Mouse (Mus musculus) MEL (cell line): Measurements from ENCODE around the gene Nrcam. TPM values are rescaled to one million over a fixed set of nuclear protein-coding genes. Genes with fewer than 3 reads are reported as not detected.
A peak's percentile ranks its signal among the peaks of the same experiment; 100 is the strongest.

Experiments used
- DNase-seq: peaks from one replicate; pipeline ENCODE4 v3.0.0; 2011; ENCODE audit warnings: low read depth, low spot score
- H3K27ac ChIP-seq: 2 replicates; pipeline ENCODE4 v1.5.1; 2012; ENCODE audit warnings: low read depth, mild to moderate bottlenecking, control low read depth, low read length, moderate library complexity; ENCODE audit not compliant: control insufficient read depth
- H3K27me3 ChIP-seq, 2 experiments: fragments of 150-350 bp in 1 of 2; sonication (generic) in 1 of 2; 2 replicates each; pipeline ENCODE4 v1.6.1; 2012; ENCODE audit warnings: low read length in 2 of 2, mild to moderate bottlenecking in 2 of 2, improper control_type of control experiment in 1 of 2, moderate library complexity in 1 of 2; ENCODE audit not compliant: insufficient read depth in 2 of 2, control insufficient read depth in 1 of 2
- H3K36me3 ChIP-seq, 2 experiments: 2 replicates each; pipeline ENCODE4 v1.6.1; 2012 to 2014; ENCODE audit warnings: low read length in 2 of 2, improper control_type of control experiment in 1 of 2, inconsistent platforms in 1 of 2, mild to moderate bottlenecking in 1 of 2; ENCODE audit not compliant: insufficient read depth in 2 of 2, control insufficient read depth in 1 of 2
- H3K4me1 ChIP-seq, 2 experiments: fragments of 150-350 bp in 1 of 2; sonication (generic) in 1 of 2; 2 replicates each; pipeline ENCODE4 v1.6.1; 2012; ENCODE audit warnings: low read length in 2 of 2, improper control_type of control experiment in 1 of 2, mild to moderate bottlenecking in 1 of 2; ENCODE audit not compliant: insufficient read depth in 2 of 2, control insufficient read depth in 1 of 2
- H3K4me3 ChIP-seq, 2 experiments: fragments of 150-350 bp in 1 of 2; sonication (generic) in 1 of 2; 2 replicates each; pipeline ENCODE4 v1.5.1; 2012; ENCODE audit warnings: low read depth in 2 of 2, low read length in 2 of 2, mild to moderate bottlenecking in 2 of 2, moderate library complexity in 2 of 2, control low read depth in 1 of 2, improper control_type of control experiment in 1 of 2; ENCODE audit not compliant: control insufficient read depth in 1 of 2, insufficient read depth in 1 of 2
- H3K79me2 ChIP-seq: 2 replicates; pipeline ENCODE4 v1.6.1; 2012; ENCODE audit warnings: mild to moderate bottlenecking, low read length, moderate library complexity; ENCODE audit not compliant: control insufficient read depth, poor library complexity, insufficient read depth
- H3K9ac ChIP-seq: 2 replicates; pipeline ENCODE4 v1.6.1; 2012; ENCODE audit warnings: low read depth, mild to moderate bottlenecking, control low read depth, low read length, moderate library complexity; ENCODE audit not compliant: control insufficient read depth, poor library complexity, severe bottlenecking
- H3K9me3 ChIP-seq: fragments of 150-350 bp; sonication (generic); replicated peaks from 2 replicates; pipeline ENCODE4 v1.6.1; 2012; ENCODE audit warnings: mild to moderate bottlenecking, low read length, improper control_type of control experiment, moderate library complexity; ENCODE audit not compliant: insufficient read depth
- CHD1 ChIP-seq: IDR thresholded peaks from 2 replicates; pipeline ENCODE4 v1.6.1; 2012; ENCODE audit warnings: low read depth, mild to moderate bottlenecking, inconsistent platforms, low read length, improper control_type of control experiment
- CHD2 ChIP-seq: IDR thresholded peaks from 2 replicates; pipeline ENCODE4 v1.6.1; 2011; ENCODE audit warnings: low read length, improper control_type of control experiment
- CTCF ChIP-seq, 3 experiments: IDR thresholded peaks in 2 of 3; conservative IDR thresholded peaks in 1 of 3; 2 replicates each; pipeline ENCODE4 v1.5.1; 2011 to 2012; ENCODE audit warnings: low read length in 3 of 3, low read depth in 2 of 3, mild to moderate bottlenecking in 2 of 3, improper control_type of control experiment in 1 of 3, inconsistent platforms in 1 of 3, mixed read lengths in 1 of 3, moderate library complexity in 1 of 3; ENCODE audit not compliant: control insufficient read depth in 1 of 3, insufficient read depth in 1 of 3, poor library complexity in 1 of 3, severe bottlenecking in 1 of 3
- ELF1 ChIP-seq: IDR thresholded peaks from 2 replicates; pipeline ENCODE4 v1.6.1; 2014; ENCODE audit warnings: low read depth, mild to moderate bottlenecking, inconsistent platforms, low read length, improper control_type of control experiment, moderate library complexity
- EP300 ChIP-seq, 2 experiments: IDR thresholded peaks; 2 replicates each; pipeline ENCODE4 v1.6.1; 2011; ENCODE audit warnings: improper control_type of control experiment in 2 of 2, low read length in 2 of 2, low read depth in 1 of 2, mild to moderate bottlenecking in 1 of 2
- ETS1 ChIP-seq: IDR thresholded peaks from 2 replicates; pipeline ENCODE4 v1.6.1; 2012; ENCODE audit warnings: low read depth, mild to moderate bottlenecking, inconsistent platforms, low read length, improper control_type of control experiment, moderate library complexity
- GATA1 ChIP-seq: IDR thresholded peaks from 2 replicates; pipeline ENCODE4 v1.6.1; 2011; ENCODE audit warnings: low read depth, low read length, improper control_type of control experiment
- JUND ChIP-seq: IDR thresholded peaks from 2 replicates; pipeline ENCODE4 v1.6.1; 2011; ENCODE audit warnings: low read depth, mild to moderate bottlenecking, improper control_type of control experiment, low read length
- KAT2A ChIP-seq: conservative IDR thresholded peaks from 2 replicates; pipeline ENCODE4 v1.6.1; 2012; ENCODE audit warnings: low read depth, low read length, improper control_type of control experiment, inconsistent platforms
- MAFK ChIP-seq: IDR thresholded peaks from 2 replicates; pipeline ENCODE4 v1.6.1; 2011; ENCODE audit warnings: low read depth, mild to moderate bottlenecking, low read length, improper control_type of control experiment, borderline replicate concordance
- MAX ChIP-seq: IDR thresholded peaks from 2 replicates; pipeline ENCODE4 v1.6.1; 2011; ENCODE audit warnings: low read length, improper control_type of control experiment
- MEF2A ChIP-seq: IDR thresholded peaks from 2 replicates; pipeline ENCODE4 v1.6.1; 2014; ENCODE audit warnings: low read depth, mild to moderate bottlenecking, inconsistent platforms, low read length, improper control_type of control experiment; ENCODE audit not compliant: poor library complexity, insufficient replicate concordance, severe bottlenecking; ENCODE audit errors: extremely low read depth
- MYB ChIP-seq: IDR thresholded peaks from 2 replicates; pipeline ENCODE4 v1.6.1; 2011; ENCODE audit warnings: mild to moderate bottlenecking, low read depth, low read length, improper control_type of control experiment
- MYC ChIP-seq: IDR thresholded peaks from 2 replicates; pipeline ENCODE4 v1.6.1; 2011; ENCODE audit warnings: low read depth, mild to moderate bottlenecking, low read length, improper control_type of control experiment, moderate library complexity
- NELFE ChIP-seq: IDR thresholded peaks from 2 replicates; pipeline ENCODE4 v1.6.1; 2011; ENCODE audit warnings: low read depth, low read length, improper control_type of control experiment
- NRF1 ChIP-seq: IDR thresholded peaks from 2 replicates; pipeline ENCODE4 v1.6.1; 2014; ENCODE audit warnings: low read depth, mild to moderate bottlenecking, inconsistent platforms, low read length, improper control_type of control experiment, moderate library complexity; ENCODE audit not compliant: poor library complexity, insufficient read depth, severe bottlenecking
- POLR2A ChIP-seq, 2 experiments: IDR thresholded peaks; 2 replicates each; pipeline ENCODE4 v1.6.1; 2011 to 2012; ENCODE audit warnings: low read length in 2 of 2, mild to moderate bottlenecking in 2 of 2, control low read depth in 1 of 2, improper control_type of control experiment in 1 of 2, low read depth in 1 of 2, moderate library complexity in 1 of 2; ENCODE audit not compliant: control insufficient read depth in 1 of 2, insufficient read depth in 1 of 2, poor library complexity in 1 of 2
- POLR2AphosphoS5 ChIP-seq: IDR thresholded peaks from 2 replicates; pipeline ENCODE4 v1.6.1; 2012; ENCODE audit warnings: low read depth, borderline replicate concordance, mild to moderate bottlenecking, inconsistent platforms, low read length, moderate library complexity, mixed read lengths
- RAD21 ChIP-seq: IDR thresholded peaks from 2 replicates; pipeline ENCODE4 v1.6.1; 2011; ENCODE audit warnings: mild to moderate bottlenecking, low read depth, low read length, improper control_type of control experiment
- SIN3A ChIP-seq: IDR thresholded peaks from 2 replicates; pipeline ENCODE4 v1.6.1; 2012; ENCODE audit warnings: low read length, improper control_type of control experiment, inconsistent platforms
- SMC3 ChIP-seq: IDR thresholded peaks from 2 replicates; pipeline ENCODE4 v1.6.1; 2011; ENCODE audit warnings: low read depth, low read length, improper control_type of control experiment
- TBP ChIP-seq: IDR thresholded peaks from 2 replicates; pipeline ENCODE4 v1.8.0; 2011; ENCODE audit warnings: low read depth, low read length, improper control_type of control experiment
- TCF12 ChIP-seq: IDR thresholded peaks from 2 replicates; pipeline ENCODE4 v1.6.1; 2014; ENCODE audit warnings: low read depth, mild to moderate bottlenecking, inconsistent platforms, low read length, improper control_type of control experiment, moderate library complexity
- USF1 ChIP-seq: IDR thresholded peaks from 2 replicates; pipeline ENCODE4 v1.6.1; 2014; ENCODE audit warnings: low read depth, mild to moderate bottlenecking, inconsistent platforms, low read length, improper control_type of control experiment, moderate library complexity
- USF2 ChIP-seq, 2 experiments: IDR thresholded peaks; 2 replicates each; pipeline ENCODE4 v1.6.1; 2011 to 2012; ENCODE audit warnings: improper control_type of control experiment in 2 of 2, low read length in 2 of 2, borderline replicate concordance in 1 of 2, inconsistent platforms in 1 of 2, low read depth in 1 of 2, mild to moderate bottlenecking in 1 of 2; ENCODE audit not compliant: insufficient read depth in 1 of 2
- ZC3H11A ChIP-seq: IDR thresholded peaks from 2 replicates; pipeline ENCODE4 v1.6.1; 2012; ENCODE audit warnings: low read depth, mild to moderate bottlenecking, inconsistent platforms, low read length, improper control_type of control experiment
- ZKSCAN1 ChIP-seq: IDR thresholded peaks from 2 replicates; pipeline ENCODE4 v1.6.1; 2012; ENCODE audit warnings: low read depth, mild to moderate bottlenecking, inconsistent platforms, low read length, improper control_type of control experiment, moderate library complexity
- polyA plus RNA-seq, 2 experiments: library from polyadenylated mRNA; stranded (reverse) in 1 of 2; unstranded in 1 of 2; fragments of >175 nt in 1 of 2; fragments of >200 nt in 1 of 2; gene quantifications; 2 replicates each; pipeline versions ENCODE4 v1.2.1 to v1.2.4; 2012; ENCODE audit warnings: low replicate concordance in 2 of 2, low read depth in 1 of 2; ENCODE audit not compliant: insufficient read length in 2 of 2, insufficient read depth in 1 of 2, missing spikeins in 1 of 2
- total RNA-seq: library from RNA; depleted of rRNA; stranded (reverse); fragments of 300-350 nt; gene quantifications from 2 replicates; pipeline ENCODE4 v1.2.3, GENCODE M21; 2012

Gene Nrcam
- total and polyA plus RNA-seq, 3 experiments = not detected

- H3K4me3 ChIP-seq = no peak overlapping the region
- no peaks in the 10 kb centered on the region; a peak in 1 of 4 replicates for H3K36me3 ChIP-seq
- H3K9me3 ChIP-seq = no peaks in the 10 kb centered on the region
- no peaks in the 10 kb centered on the region for H3K79me2 ChIP-seq
- H3K27ac ChIP-seq = no peak overlapping the region
- DNase-seq = peak; percentile 81
- no peak overlapping the region for H3K9ac ChIP-seq
- no peaks in the 10 kb centered on the region for H3K4me1 ChIP-seq
- no peaks in the 10 kb centered on the region for H3K27me3 ChIP-seq
- TF ChIP-seq USF1 (no peak), NRF1 (no peak), NELFE (no peak), MYB (no peak), TCF12 (no peak), CTCF (IDR thresholded peaks at IDR 0.05 in 2 of 3, conservative IDR thresholded peaks at IDR 0.05 in 1 of 3; ENCODE audit: control insufficient read depth in 1 of 3, insufficient read depth in 1 of 3, low read depth in 2 of 3, low read length in 3 of 3, poor library complexity in 1 of 3, severe bottlenecking in 1 of 3) (peak; percentile 33 to 92 (median 70); a peak in 5 of 6 replicates), POLR2AphosphoS5 (no peak), MAX (no peak), JUND (no peak), MEF2A (no peak), SMC3 (peak; percentile 85), MYC (no peak), TBP (no peak), MAFK (no peak), CHD2 (no peak), ELF1 (no peak), ZC3H11A (peak; percentile 76), RAD21 (peak; percentile 87), SIN3A (no peak), CHD1 (no peak), KAT2A (no peak), EP300 (IDR thresholded peaks at IDR 0.05; ENCODE audit: low read depth in 1 of 2, low read length in 2 of 2) (no peak)
- TF ChIP-seq, all 39 proteins: peak for 4
These were observed 36.4 kb upstream of the Nrcam start for GRCm38 (mm10) chr12:44292281-44292680.

- Histone ChIP-seq H3K9me3 (no peaks in the 10 kb centered on the region), H3K27me3 (no peaks in the 10 kb centered on the region), H3K79me2 (no peaks in the 10 kb centered on the region), H3K27ac (no peak overlapping the region), H3K4me3 (no peak overlapping the region), H3K9ac (no peak overlapping the region), H3K36me3 (no peaks in the 10 kb centered on the region), H3K4me1 (no peaks in the 10 kb centered on the region; a peak in 1 of 4 replicates)
- DNase-seq = no peak
- TF ChIP-seq MEF2A (no peak), ZKSCAN1 (no peak), RAD21 (no peak), POLR2A (IDR thresholded peaks at IDR 0.05; ENCODE audit: control insufficient read depth in 1 of 2, insufficient read depth in 1 of 2, low read depth in 1 of 2, low read length in 2 of 2, poor library complexity in 1 of 2) (no peak), ETS1 (no peak), MAFK (no peak), GATA1 (no peak), SMC3 (no peak), USF2 (IDR thresholded peaks at IDR 0.05; ENCODE audit: borderline replicate concordance in 1 of 2, insufficient read depth in 1 of 2, low read depth in 1 of 2, low read length in 2 of 2) (no peak)
These were observed 27.9 kb upstream of the Nrcam start for GRCm38 (mm10) chr12:44300793-44301192.
